Mouse (Mus musculus) splenic B cell, adult 2 months (primary cell): ENCODE results near the gene Olfr787.

Experiments
- DNase-seq: peaks from one replicate; pipeline ENCODE4 v3.0.0-alpha.2; 2011; ENCODE audit warnings: low read depth, low spot score
- H3K27me3 ChIP-seq: 2 replicates; pipeline ENCODE4 v1.6.1; 2012; ENCODE audit warnings: mild to moderate bottlenecking, low read length, moderate library complexity, mixed read lengths; ENCODE audit not compliant: control insufficient read depth, poor library complexity, insufficient read depth, severe bottlenecking
- H3K36me3 ChIP-seq: 2 replicates; pipeline ENCODE4 v1.6.1; 2012; ENCODE audit warnings: mild to moderate bottlenecking, low read length, moderate library complexity, mixed read lengths; ENCODE audit not compliant: control insufficient read depth, poor library complexity, insufficient read depth, severe bottlenecking

Olfr787 gene

DNA sequence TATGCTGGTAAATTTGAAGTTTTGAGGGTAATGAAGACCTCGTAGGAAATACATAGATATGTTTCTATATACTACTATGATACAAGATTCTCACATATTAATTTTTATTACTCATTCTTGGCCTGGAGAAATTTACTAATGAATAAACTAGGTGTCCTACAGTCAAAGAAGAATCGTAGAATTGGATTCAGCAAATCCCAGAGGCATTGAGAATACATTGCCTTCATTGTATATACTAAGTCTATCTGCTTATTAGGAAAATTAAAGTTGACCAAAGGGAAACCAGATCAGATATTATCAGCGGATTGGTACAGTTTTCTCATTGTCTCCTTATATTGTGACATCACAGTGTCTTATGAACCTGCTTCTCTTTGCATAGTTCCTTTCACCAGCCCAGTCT, at the start of gene Olfr787:
Gene Olfr787 (plus strand): TSS at position 301 of the 400 bp plus-strand sequence.
- DNase-seq = no peak
- H3K36me3 ChIP-seq = no peaks in the 10 kb centered on the region
- no peaks in the 10 kb centered on the region for H3K27me3 ChIP-seq

DNA sequence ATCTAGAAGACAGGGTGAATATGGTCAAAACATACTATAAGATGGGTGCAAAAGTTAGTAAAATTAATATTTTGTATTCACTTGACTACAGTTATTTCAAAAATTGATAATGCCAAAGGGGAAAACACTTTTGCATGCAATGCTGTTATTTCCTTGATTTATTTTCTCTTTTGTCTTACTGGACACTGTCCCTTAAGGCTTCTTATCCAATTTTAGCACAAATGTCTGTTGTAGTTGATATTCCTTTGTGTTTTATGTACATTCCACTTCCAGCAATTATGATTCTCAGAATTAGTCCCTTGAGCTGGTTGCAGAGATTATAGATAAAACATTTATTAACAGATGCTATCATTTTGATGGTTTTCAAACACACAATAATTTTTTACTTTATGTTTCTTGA, 34.7 kb upstream of the Olfr787 start, which contains the start of gene Olfr786:
Gene Olfr786 (plus strand): TSS at position 301 of the 400 bp plus-strand sequence.
- no peak for DNase-seq
- Histone ChIP-seq H3K27me3 (no peaks in the 10 kb centered on the region), H3K36me3 (no peaks in the 10 kb centered on the region)

DNA sequence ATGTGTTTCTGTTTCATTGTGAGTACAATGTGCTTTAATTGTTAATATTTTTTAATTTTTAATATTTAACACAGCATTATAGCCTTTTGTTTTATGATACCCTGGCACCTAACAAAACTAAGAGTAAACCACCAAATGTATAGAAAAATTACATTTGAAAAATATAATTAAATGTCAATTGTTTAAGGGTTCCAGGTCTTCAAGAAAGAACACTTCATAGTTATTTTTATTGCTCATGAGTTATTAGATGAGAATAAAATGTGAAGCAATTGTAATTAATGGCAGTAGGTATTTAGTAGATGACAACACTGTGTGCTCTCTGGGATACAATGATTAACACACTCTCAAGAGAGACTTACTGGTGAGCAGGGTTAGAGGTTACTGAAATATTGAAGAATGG, 9.0 kb downstream of the Olfr787 start, which contains the start of gene Olfr788:
Gene Olfr788 (plus strand): TSS at position 301 of the 400 bp plus-strand sequence.
- no peaks in the 10 kb centered on the region for H3K27me3 ChIP-seq
- DNase-seq = no peak
- no peaks in the 10 kb centered on the region for H3K36me3 ChIP-seq

DNA sequence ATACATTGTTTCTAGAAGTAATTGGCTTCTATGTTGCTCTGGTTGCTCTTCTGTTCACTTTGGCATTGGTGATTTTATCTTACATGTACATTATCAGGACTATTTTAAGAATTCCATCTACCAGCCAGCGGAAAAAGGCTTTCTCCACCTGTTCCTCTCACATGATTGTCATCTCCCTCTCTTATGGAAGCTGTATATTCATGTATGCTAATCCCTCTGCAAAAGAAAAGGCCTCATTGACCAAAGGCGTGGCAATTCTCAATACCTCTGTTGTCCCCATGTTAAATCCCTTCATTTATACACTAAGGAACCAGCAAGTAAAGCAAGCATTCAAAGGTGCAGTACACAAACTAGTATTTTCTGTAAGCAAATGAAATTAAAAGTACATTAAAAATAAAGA, 11.6 kb downstream of the Olfr787 start:
- H3K36me3 ChIP-seq = no peaks in the 10 kb centered on the region
- DNase-seq = no peak

DNA sequence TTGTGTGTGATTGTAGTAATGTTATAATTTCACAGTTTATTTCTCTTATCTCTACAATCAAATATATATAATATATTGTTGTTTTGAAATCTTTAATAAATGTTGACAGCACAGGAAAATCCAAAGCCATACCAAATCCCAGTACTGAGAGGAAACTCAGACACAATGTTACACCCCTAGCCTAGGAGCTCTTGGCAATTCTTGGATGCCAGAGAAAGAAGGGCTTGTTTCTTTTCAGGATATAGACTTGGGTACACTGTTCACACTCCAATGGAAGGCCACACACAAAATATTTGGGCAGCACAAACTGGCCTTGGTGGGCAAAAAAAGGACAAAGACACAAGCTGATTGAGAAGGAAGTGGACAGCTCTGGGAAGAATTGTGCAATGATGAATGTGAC, 12.1 kb downstream of the Olfr787 start:
- no peaks in the 10 kb centered on the region for H3K36me3 ChIP-seq
- H3K27me3 ChIP-seq = no peaks in the 10 kb centered on the region
- no peak for DNase-seq

More for the DNA sequence above, 11.6 kb downstream of the Olfr787 start:
- no peaks in the 10 kb centered on the region for H3K27me3 ChIP-seq

DNA sequence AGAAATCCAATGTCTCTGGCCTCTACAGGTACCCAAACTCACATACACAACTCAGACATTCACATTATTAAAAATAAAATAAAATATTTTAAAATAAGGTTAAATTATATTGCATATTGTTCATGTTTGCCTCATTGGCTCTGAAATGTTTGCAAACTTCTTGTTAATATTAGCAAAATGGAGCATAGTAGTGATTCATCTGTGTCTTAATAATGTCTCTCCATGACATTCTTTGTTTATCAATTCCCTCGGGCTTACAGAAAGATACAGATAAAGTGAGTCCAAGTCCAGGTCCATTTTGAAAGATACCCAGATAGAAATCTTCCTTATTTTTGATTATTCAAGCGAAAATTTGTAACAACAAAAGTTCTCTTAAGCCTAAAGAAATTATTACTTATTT, 22.8 kb downstream of the Olfr787 start, which contains the start of gene Olfr789:
Gene Olfr789 (plus strand): TSS at position 301 of the 400 bp plus-strand sequence.
- Histone ChIP-seq H3K36me3 (no peaks in the 10 kb centered on the region), H3K27me3 (no peaks in the 10 kb centered on the region)
- DNase-seq = no peak

DNA sequence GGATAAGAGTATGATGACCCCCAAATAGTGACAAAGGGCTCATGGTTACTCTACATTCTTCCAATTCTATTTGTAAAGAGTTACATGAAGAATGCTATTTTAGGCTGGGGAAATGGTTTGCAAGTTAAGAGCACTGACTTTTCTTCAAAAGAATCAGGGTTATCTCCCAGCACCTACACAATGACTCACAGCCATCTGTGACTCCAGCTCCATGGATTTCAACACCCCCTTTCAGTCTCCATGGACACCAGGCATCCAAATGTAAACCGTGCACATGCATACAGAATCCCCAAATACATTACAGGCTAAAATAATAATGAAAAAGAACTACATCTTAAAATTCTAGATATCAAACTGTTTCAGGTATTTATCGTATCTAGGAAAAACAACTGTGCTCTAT, 28.4 kb downstream of the Olfr787 start:
- Histone ChIP-seq H3K36me3 (no peaks in the 10 kb centered on the region), H3K27me3 (no peaks in the 10 kb centered on the region)
- no peak for DNase-seq

DNA sequence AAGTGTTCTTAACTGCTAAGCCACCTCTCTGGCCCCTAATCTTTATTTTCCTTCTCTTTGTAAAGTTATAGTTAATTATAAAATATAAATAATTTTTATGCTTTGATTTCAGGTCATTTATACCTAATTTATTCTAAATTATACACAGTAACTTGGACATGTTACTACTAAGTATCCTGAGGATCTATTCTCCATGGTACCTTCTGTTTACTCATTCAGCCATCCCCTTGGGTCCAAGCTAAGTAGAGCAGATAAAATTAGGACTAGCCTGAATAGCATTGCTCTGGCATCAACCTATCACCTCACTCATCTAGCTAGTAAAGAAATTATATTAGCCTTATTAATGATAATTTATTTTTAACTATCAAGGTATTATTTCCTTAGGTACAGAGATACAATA, 36.5 kb downstream of the Olfr787 start, which contains the start of gene Olfr790:
Gene Olfr790 (plus strand): TSS at position 301 of the 400 bp plus-strand sequence.
- no peaks in the 10 kb centered on the region for H3K36me3 ChIP-seq
- H3K27me3 ChIP-seq = no peaks in the 10 kb centered on the region
- DNase-seq = no peak
